Mouse (Mus musculus): ENCODE data around the gene Macrod2.
A peak's percentile ranks its signal among the peaks of the same experiment; 100 is the strongest.

Gene Macrod2

GRCm38 (mm10) chr2:140912179-140912578 is 517.1 kb downstream of the Macrod2 start:
- no peak for DNase-seq (ENCODE audit: low spot score)

- DNase-seq (ENCODE audit: low spot score): no peak
Observed at GRCm38 (mm10) chr2:140912931-140913330, 517.8 kb downstream of the Macrod2 start.

GRCm38 (mm10) chr2:140913679-140914412 is 518.7 kb downstream of the Macrod2 start:
- DNase-seq (ENCODE audit: low spot score): no peak

DNA sequence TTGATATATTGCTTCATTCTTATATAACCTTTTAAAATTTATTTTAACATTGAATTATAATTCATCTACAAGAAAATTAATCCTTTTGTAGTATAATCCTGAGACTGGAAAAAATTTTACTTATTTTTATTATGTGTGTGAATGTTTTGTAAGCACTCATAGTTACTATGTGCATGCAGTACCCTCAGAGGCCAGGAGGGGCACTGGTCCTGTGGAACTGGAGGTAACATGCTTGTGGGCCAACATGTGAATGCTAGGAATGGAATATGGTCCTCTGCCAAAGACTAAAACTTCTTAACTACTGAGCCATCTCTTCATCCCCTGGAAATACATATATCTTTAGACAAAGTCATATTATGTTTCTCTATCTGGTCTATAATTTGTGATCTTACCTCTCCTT is 531.8 kb downstream of the Macrod2 start:
- peak; percentile 41 for DNase-seq (ENCODE audit: low spot score)

GRCm38 (mm10) chr2:140934483-140934882 is 539.4 kb downstream of the Macrod2 start:
- no peak for DNase-seq (ENCODE audit: low spot score)

- DNase-seq (ENCODE audit: low spot score): no peak
Observed at GRCm38 (mm10) chr2:140949461-140949860, 554.4 kb downstream of the Macrod2 start.

GRCm38 (mm10) chr2:140959246-140959645 is 564.1 kb downstream of the Macrod2 start:
- no peak for DNase-seq (ENCODE audit: low spot score)

DNA sequence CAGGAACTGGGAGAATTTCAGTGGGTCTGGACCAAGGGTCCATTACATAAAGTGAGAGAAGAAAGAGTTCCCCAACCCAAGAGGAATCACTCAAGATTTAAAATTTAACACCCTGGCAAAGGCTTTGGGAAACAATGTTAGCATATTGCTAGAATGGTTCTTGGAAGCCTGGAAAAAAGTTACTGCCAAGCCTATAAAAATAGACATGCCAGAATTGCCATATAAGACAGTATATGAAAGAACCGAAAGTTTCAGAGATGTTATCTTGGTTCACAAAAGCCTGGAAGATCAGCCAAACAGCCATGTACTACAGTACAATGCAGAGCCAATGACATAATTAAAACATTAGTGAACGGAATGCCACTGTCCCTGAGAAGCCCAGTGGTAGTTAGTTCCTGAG is 575.1 kb downstream of the Macrod2 start:
- no peak for DNase-seq (ENCODE audit: low spot score)

DNA sequence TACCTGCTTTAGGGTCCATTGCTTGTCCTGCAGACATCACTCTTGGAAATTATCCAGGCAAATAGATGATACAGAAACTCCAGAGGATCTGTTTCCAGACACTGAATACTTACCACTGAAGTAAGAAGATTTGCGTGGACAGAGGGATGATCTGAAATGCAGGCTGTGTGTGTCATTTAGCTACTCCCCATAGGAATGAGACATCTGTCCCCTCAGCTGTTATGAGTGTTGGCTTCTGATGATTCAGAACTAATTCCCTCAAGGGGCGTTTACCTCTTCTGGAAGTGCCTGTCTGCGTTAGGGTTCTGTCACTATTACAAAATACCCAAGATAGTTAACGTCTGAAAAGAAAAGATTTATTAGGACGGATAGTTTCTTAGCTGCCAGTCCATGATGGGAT is 576.7 kb downstream of the Macrod2 start:
- DNase-seq (ENCODE audit: low spot score): no peak

- no peak for DNase-seq (ENCODE audit: low spot score)
Observed at GRCm38 (mm10) chr2:140985670-140986372, 590.7 kb downstream of the Macrod2 start.

- DNase-seq (ENCODE audit: low spot score): no peak
Observed at GRCm38 (mm10) chr2:141003846-141004245, 608.7 kb downstream of the Macrod2 start.

DNA sequence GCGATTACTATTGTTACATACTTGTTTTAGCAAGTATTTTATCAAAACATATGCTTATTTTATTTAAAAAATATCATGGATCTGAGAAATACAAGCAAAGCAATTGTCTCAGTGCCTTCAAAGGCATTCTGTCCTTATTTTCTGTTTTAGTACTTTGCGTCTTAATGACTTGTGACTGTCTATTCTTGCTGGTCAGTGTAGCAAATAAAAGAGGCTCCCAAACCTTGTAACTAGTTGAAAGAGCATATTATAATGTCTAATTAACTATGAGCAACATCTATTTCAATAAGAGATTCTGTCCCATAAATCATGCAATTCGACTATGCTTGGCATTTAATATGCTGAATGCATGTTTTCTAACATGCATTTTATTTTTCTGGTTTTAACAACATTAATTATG is 609.2 kb downstream of the Macrod2 start:
- DNase-seq (ENCODE audit: low spot score): no peak

DNA sequence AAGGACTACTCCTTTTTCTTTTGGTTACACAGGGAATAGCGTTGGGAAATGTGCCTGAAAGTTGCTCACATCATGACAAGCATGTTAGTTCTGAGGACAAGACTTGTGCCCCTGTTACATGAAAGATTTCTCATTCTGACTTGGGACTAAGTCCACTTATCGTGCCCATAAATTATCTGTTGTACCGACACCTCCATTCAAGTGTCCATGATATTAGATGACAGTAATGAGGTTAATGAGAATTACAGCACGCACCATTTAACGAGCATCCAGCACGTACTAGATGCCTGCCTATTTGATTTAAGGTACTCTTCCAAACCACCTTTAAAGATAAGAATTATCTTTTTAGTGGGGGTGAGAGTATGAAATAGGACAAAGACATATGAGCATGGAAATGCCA is 610.5 kb downstream of the Macrod2 start:
- DNase-seq (ENCODE audit: low spot score): no peak

DNA sequence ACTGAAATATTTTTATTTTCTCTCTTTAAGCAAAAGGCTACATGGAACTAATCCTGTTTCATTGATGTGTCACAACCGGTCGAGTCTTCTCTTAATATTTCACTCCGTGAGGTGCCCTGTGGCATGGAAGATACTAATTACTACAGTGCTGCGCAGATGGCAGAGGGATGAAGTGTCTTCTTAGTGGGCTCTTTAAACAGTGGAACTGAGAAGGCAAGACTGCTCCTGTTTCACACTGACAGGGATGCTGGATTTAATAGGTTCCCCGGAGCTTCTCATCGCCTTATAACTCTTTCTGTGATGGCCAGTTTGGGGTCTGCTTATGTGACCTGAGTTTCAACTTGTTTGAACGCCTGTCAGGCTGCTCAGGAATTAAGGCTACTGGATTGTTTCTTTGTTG is 612.6 kb downstream of the Macrod2 start:
- DNase-seq (ENCODE audit: low spot score): no peak

- DNase-seq (ENCODE audit: low spot score): no peak
Observed at GRCm38 (mm10) chr2:141008458-141008857, 613.3 kb downstream of the Macrod2 start.

- DNase-seq (ENCODE audit: low spot score): peak; percentile 54
Observed at GRCm38 (mm10) chr2:141013443-141014165, 618.5 kb downstream of the Macrod2 start.

- DNase-seq (ENCODE audit: low spot score): no peak
Observed at GRCm38 (mm10) chr2:141022971-141023370, 627.9 kb downstream of the Macrod2 start.

DNA sequence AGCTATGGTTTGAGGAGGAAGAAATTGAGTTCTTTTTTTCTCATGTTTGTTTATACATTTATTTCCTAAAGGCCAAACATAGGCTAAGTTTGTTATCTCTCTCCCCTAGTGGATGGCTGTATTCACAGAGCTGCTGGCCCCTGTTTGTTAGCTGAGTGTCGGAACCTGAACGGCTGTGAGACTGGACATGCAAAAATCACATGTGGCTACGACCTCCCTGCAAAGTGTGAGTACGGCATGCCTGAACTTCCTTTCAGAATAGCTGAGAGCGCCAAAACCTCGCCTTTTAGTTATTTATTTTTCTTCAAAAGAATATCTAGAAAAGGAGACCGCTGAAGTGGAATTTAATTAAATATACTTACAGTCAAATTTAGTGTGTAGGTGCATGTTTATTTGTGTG is 628.8 kb downstream of the Macrod2 start:
- no peak for DNase-seq (ENCODE audit: low spot score)

DNA sequence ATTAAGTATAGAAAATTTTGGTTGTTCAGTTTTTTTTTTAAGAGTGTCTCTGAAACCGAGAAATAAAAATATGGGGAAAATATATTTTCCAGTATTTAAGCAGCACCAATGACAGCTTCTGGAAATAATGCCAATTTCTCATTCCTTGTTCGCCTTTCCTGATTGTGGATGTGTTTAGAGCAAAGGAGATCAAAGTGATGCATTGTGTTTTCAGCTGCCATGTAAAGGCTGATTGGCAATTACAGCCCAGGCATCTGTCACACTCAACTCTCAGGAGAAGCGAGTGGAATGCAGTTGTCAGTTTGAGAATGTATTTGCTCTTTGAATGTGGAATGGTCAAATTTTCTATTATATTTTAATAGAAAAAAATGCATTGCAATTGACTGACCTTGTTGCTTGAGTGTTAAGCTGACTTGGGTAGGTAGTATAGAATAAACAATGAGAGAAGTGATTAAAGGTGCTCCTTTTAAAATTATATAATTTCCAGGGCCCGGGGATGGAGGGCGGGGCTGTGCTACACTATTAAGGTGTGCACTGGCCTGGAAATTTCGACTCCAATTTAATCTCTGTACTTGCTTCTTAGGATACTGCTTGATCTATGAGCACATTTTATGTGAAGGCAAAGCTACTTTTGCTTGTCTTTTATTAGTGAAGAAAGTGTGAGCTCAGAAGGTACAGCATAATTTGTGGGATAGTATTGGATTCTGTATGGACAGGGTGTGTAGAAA is 629.4 kb downstream of the Macrod2 start:
- DNase-seq (ENCODE audit: low spot score): no peak

DNA sequence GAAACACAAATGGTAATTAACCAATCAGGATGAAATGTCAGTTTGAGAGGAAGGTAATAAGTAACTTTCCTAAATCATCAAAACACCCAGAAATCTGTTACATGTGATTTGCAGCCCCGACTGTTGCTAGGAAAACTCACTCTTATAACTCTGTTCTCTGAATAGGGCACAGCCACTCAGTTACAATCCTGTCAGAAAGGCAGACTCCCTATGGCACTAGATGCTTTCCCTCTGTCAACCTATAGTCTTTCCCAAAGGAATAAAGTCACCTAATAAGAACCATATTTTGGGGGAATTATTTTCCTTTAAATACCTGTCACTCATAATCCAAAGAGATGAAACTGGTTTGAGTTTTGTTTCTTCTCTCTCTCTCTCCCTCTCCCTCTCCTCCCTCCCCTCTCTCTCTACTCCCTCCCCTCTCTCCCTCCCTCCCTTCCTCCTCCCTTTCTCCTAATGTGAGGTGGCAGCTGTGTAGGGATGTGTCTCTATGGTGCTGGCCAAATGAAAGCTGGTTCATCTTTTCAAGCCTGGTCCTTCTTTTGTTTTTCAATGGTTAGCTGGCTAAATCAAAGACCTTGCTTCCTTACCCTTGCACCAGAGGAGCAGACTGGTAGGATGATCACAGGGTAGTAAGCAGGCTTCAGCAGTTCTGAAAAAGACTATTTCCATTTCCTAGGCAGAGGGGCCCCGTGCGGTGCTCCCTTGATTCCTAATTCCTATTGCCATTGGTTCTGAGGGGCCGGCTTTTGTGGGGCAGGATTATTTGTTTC is 661.8 kb downstream of the Macrod2 start:
- no peak for DNase-seq (ENCODE audit: low spot score)

GRCm38 (mm10) chr2:141057455-141057833 is 662.3 kb downstream of the Macrod2 start:
- DNase-seq (ENCODE audit: low spot score): no peak

All from testis, postnatal 10 days (tissue).